Mouse (Mus musculus) bone marrow macrophage, adult 2 months (primary cell): ENCODE data around the gene Vmn1r90.
"Not testable (repeated sequence)": the region's sequence is repeated elsewhere in the genome, so short reads cannot be mapped to it uniquely, and the experiment has no call there.

ENCODE experiments used
- CTCF ChIP-seq: IDR thresholded peaks from 2 replicates; pipeline ENCODE4 v1.5.1; 2012; ENCODE audit warnings: low read depth, mild to moderate bottlenecking, low read length, moderate library complexity
- POLR2A ChIP-seq: IDR thresholded peaks from 2 replicates; pipeline ENCODE4 v1.6.1; 2012; ENCODE audit warnings: mild to moderate bottlenecking, low read depth, low read length, borderline replicate concordance

- TF ChIP-seq CTCF, result peak; percentile 66; the same call in 1 of the 2 replicates
- TF ChIP-seq POLR2A, result not testable (repeated sequence)
Measured at GRCm38 (mm10) chr7:14593009-14593408, 29.7 kb upstream of the Vmn1r90 start.
